In the genomic region with DNA sequence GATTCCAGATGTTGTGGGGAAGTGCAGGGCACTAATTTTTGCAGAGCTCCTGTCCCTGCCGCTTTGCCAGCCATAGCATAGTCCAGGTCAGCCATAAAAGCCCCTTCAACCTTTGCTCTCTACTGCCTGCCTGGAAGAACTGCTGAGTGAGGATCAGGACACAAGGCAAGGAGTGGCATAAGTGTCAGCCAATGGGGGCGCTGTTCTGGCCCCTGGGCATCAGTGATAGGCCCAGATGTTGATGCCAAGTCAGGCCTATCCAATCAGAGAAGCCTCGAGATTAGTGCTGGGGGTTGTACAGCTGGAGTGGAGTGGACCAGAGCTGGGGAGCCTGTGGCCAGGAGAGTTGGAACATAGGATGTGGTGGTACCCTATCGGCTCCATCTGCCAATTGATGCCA, we compare ENCODE assay signal across 9 mouse cellular contexts. TPM values are rescaled to one million over a fixed set of nuclear protein-coding genes. Genes with fewer than 3 reads are reported as not detected.
DNase-seq lines count a peak whose midpoint lies in the region; ATAC-seq and TF ChIP-seq lines count a peak whose summit lies in the region.
"Had no signal": no experiment of that assay in that cellular context is flagged by ENCODE, and none has a peak within 500 bp of the region (broad histone marks: within the 10 kb centered on the region; RNA-seq: fewer than 3 reads in every experiment).

No protein-coding gene starts in this region.

- H3K36me3 ChIP-seq in forebrain, embryonic 10.5 days (replicated peaks) = no peaks in the 10 kb centered on the region
- H3K36me3 ChIP-seq in forebrain, embryonic 16.5 days (ENCODE audit: control insufficient read depth, insufficient read depth) = no peaks in the 10 kb centered on the region
- H3K36me3 ChIP-seq in thymus, adult 2 months (ENCODE audit: control insufficient read depth, insufficient read depth, low read length) = no peaks in the 10 kb centered on the region
- H3K36me3 ChIP-seq in heart, embryonic 12.5 days = no peaks in the 10 kb centered on the region
- H3K36me3 ChIP-seq in midbrain, embryonic 15.5 days (replicated peaks) = no peaks in the 10 kb centered on the region

- no peak overlapping the region for H3K4me3 ChIP-seq in forebrain, embryonic 10.5 days
- no peak overlapping the region for H3K4me3 ChIP-seq in forebrain, embryonic 16.5 days (replicated peaks; ENCODE audit: low read length)
- no peak overlapping the region for H3K4me3 ChIP-seq in thymus, adult 2 months (ENCODE audit: control insufficient read depth, insufficient read depth, low read length)
- no peak overlapping the region for H3K4me3 ChIP-seq in heart, embryonic 12.5 days
- no peak overlapping the region for H3K4me3 ChIP-seq in midbrain, embryonic 15.5 days
- H3K4me3 ChIP-seq: liver, embryonic 15.5 days had no signal

- WGBS in forebrain, embryonic 10.5 days = 44% methylated on average over 4 of the region's 4 CpGs
- WGBS in forebrain, embryonic 16.5 days = 42% methylated on average over 4 of the region's 4 CpGs
- 72% methylated on average over 4 of the region's 4 CpGs for WGBS in thymus, adult 2 months
- 37% methylated on average over 4 of the region's 4 CpGs for WGBS in heart, embryonic 12.5 days
- 43% methylated on average over 4 of the region's 4 CpGs for WGBS in midbrain, embryonic 15.5 days

- H3K4me2 ChIP-seq in forebrain, embryonic 16.5 days (ENCODE audit: low read length) = no peak overlapping the region
- no peak overlapping the region for H3K4me2 ChIP-seq in heart, embryonic 12.5 days
- no peak overlapping the region for H3K4me2 ChIP-seq in midbrain, embryonic 15.5 days
- H3K4me2 ChIP-seq: liver, embryonic 15.5 days had no signal

- no peak for TF ChIP-seq CTCF in thymus, adult 2 months (IDR thresholded peaks at IDR 0.05; ENCODE audit: borderline replicate concordance, control insufficient read depth, extremely low read depth, insufficient read depth, low read length, poor library complexity)

- peaks cover 52% of the 10 kb centered on the region for H3K27me3 ChIP-seq in forebrain, embryonic 10.5 days (ENCODE audit: poor library complexity, severe bottlenecking)
- H3K27me3 ChIP-seq in forebrain, embryonic 16.5 days (replicated peaks; ENCODE audit: control insufficient read depth, insufficient read depth, low read length) = peaks cover 5% of the 10 kb centered on the region
- H3K27me3 ChIP-seq in thymus, adult 2 months (ENCODE audit: control insufficient read depth, insufficient read depth, low read length) = peaks cover 3% of the 10 kb centered on the region; the same call in 1 of the 2 replicates
- H3K27me3 ChIP-seq in heart, embryonic 12.5 days (replicated peaks) = peaks cover 33% of the 10 kb centered on the region
- H3K27me3 ChIP-seq in midbrain, embryonic 15.5 days (replicated peaks) = peaks cover 24% of the 10 kb centered on the region

- no peak for ATAC-seq in forebrain, embryonic 16.5 days
- no peak for ATAC-seq in heart, embryonic 12.5 days (ENCODE audit: insufficient number of reproducible peaks, low FRiP score)
- no peak for ATAC-seq in midbrain, embryonic 15.5 days (replicated peaks)

- peak; percentile 24 for DNase-seq in forebrain, embryonic 10.5 days (ENCODE audit: extremely low spot score, low spot score)
- DNase-seq in thymus, postnatal 14 days = peak; percentile 43
- DNase-seq in thymus, adult 2 months = no peak
- peak; percentile 57 for DNase-seq in kidney, postnatal 14 days
- DNase-seq in yolk sac, embryonic 10.5 days (ENCODE audit: low spot score) = peak; percentile 87

- no peaks in the 10 kb centered on the region for H3K9me3 ChIP-seq in forebrain, embryonic 10.5 days
- H3K9me3 ChIP-seq in forebrain, embryonic 16.5 days (ENCODE audit: control insufficient read depth, low read length) = no peaks in the 10 kb centered on the region
- no peaks in the 10 kb centered on the region for H3K9me3 ChIP-seq in heart, embryonic 12.5 days (replicated peaks)
- no peaks in the 10 kb centered on the region for H3K9me3 ChIP-seq in midbrain, embryonic 15.5 days
- H3K9me3 ChIP-seq: liver, embryonic 15.5 days had no signal

- no peak overlapping the region for H3K9ac ChIP-seq in forebrain, embryonic 16.5 days (replicated peaks; ENCODE audit: low read depth, low read length)
- no peak overlapping the region for H3K9ac ChIP-seq in heart, embryonic 12.5 days
- H3K9ac ChIP-seq in midbrain, embryonic 15.5 days = no peak overlapping the region
- H3K9ac ChIP-seq: liver, embryonic 15.5 days had no signal

- H3K27ac ChIP-seq in forebrain, embryonic 10.5 days = no peak overlapping the region
- no peak overlapping the region for H3K27ac ChIP-seq in forebrain, embryonic 16.5 days (ENCODE audit: low read length)
- H3K27ac ChIP-seq in thymus, adult 2 months (ENCODE audit: control insufficient read depth, insufficient read depth, low read length) = no peak overlapping the region
- no peak overlapping the region for H3K27ac ChIP-seq in heart, embryonic 12.5 days (ENCODE audit: poor library complexity, severe bottlenecking)
- H3K27ac ChIP-seq in midbrain, embryonic 15.5 days = no peak overlapping the region
- H3K27ac ChIP-seq: liver, embryonic 15.5 days had no signal

- TF ChIP-seq POLR2A in thymus, adult 2 months (IDR thresholded peaks at IDR 0.05; ENCODE audit: control insufficient read depth, extremely low read depth, insufficient read depth, low read length, poor library complexity) = no peak

- H3K4me1 ChIP-seq in forebrain, embryonic 10.5 days = peaks cover 31% of the 10 kb centered on the region
- peaks cover 12% of the 10 kb centered on the region for H3K4me1 ChIP-seq in forebrain, embryonic 16.5 days (replicated peaks; ENCODE audit: control insufficient read depth, insufficient read depth, low read length)
- H3K4me1 ChIP-seq in thymus, adult 2 months (replicated peaks; ENCODE audit: control insufficient read depth, insufficient read depth, low read length) = peaks cover 23% of the 10 kb centered on the region
- H3K4me1 ChIP-seq in heart, embryonic 12.5 days (replicated peaks) = peaks cover 5% of the 10 kb centered on the region; the same call in 1 of the 2 replicates
- H3K4me1 ChIP-seq in midbrain, embryonic 15.5 days = peaks cover 12% of the 10 kb centered on the region; the same call in 1 of the 2 replicates

RNA-seq across cellular contexts. Expression of gene Icosl, which starts 1.9 kb away (rescaled TPM):
- 2.6 and 2.9 TPM in 2 replicates for polyA plus RNA-seq in forebrain, embryonic 10.5 days (2016; fragmentation: Nextera tagmentation; extraction: Ambion mirVana)
- 0.38 and 0.82 TPM in 2 replicates for polyA plus RNA-seq in forebrain, embryonic 16.5 days (2015; fragmentation: Nextera tagmentation; extraction: Ambion mirVana)
- polyA plus RNA-seq in thymus, adult 2 months (2012; rRNA removed) = 23.1 and 26.5 TPM in 2 replicates
- polyA plus RNA-seq in heart, embryonic 12.5 days (2016; fragmentation: Nextera tagmentation; extraction: Ambion mirVana) = 1.5 and 1.6 TPM in 2 replicates
- polyA plus RNA-seq in midbrain, embryonic 15.5 days (2015; fragmentation: Nextera tagmentation; extraction: Ambion mirVana) = 0.48 and 0.84 TPM in 2 replicates

RNA-seq across cellular contexts. Expression of gene Aire, which starts 23.8 kb away (rescaled TPM):
- polyA plus RNA-seq in forebrain, embryonic 10.5 days (2016; fragmentation: Nextera tagmentation; extraction: Ambion mirVana) = 0.28 and 0.33 TPM in 2 replicates
- polyA plus RNA-seq in forebrain, embryonic 16.5 days (2015; fragmentation: Nextera tagmentation; extraction: Ambion mirVana) = 0.34 TPM in 1 of 2 replicates, not detected in the other
- 84.0 and 93.7 TPM in 2 replicates for polyA plus RNA-seq in thymus, adult 2 months (2012; rRNA removed)
- polyA plus RNA-seq in heart, embryonic 12.5 days (2016; fragmentation: Nextera tagmentation; extraction: Ambion mirVana) = 0.42 TPM in 1 of 2 replicates, not detected in the other
- polyA plus RNA-seq in midbrain, embryonic 15.5 days (2015; fragmentation: Nextera tagmentation; extraction: Ambion mirVana) = 0.06 and 0.37 TPM in 2 replicates
- polyA plus RNA-seq: liver, embryonic 15.5 days had no signal

RNA-seq across cellular contexts. Expression of gene Dnmt3l, which starts 25.5 kb away (rescaled TPM):
- polyA plus RNA-seq in forebrain, embryonic 10.5 days (2016; fragmentation: Nextera tagmentation; extraction: Ambion mirVana) = not detected in 2 replicates
- polyA plus RNA-seq in forebrain, embryonic 16.5 days (2015; fragmentation: Nextera tagmentation; extraction: Ambion mirVana) = not detected in 2 replicates
- 0.93 and 1.8 TPM in 2 replicates for polyA plus RNA-seq in thymus, adult 2 months (2012; rRNA removed)
- polyA plus RNA-seq in heart, embryonic 12.5 days (2016; fragmentation: Nextera tagmentation; extraction: Ambion mirVana) = not detected in 2 replicates
- polyA plus RNA-seq in midbrain, embryonic 15.5 days (2015; fragmentation: Nextera tagmentation; extraction: Ambion mirVana) = not detected in 2 replicates
- polyA plus RNA-seq: liver, embryonic 15.5 days had no signal

RNA-seq across cellular contexts. Expression of gene Pfkl, which starts 57.3 kb away (rescaled TPM):
- polyA plus RNA-seq in forebrain, embryonic 10.5 days (2016; fragmentation: Nextera tagmentation; extraction: Ambion mirVana) = 262 and 282 TPM in 2 replicates
- polyA plus RNA-seq in forebrain, embryonic 16.5 days (2015; fragmentation: Nextera tagmentation; extraction: Ambion mirVana) = 109 and 117 TPM in 2 replicates
- 81.2 and 93.7 TPM in 2 replicates for polyA plus RNA-seq in thymus, adult 2 months (2012; rRNA removed)
- 220 and 226 TPM in 2 replicates for polyA plus RNA-seq in heart, embryonic 12.5 days (2016; fragmentation: Nextera tagmentation; extraction: Ambion mirVana)
- 127 and 128 TPM in 2 replicates for polyA plus RNA-seq in midbrain, embryonic 15.5 days (2015; fragmentation: Nextera tagmentation; extraction: Ambion mirVana)

Comparison
In these comparisons a context has a peak if more than half of its experiments do, and no peak if none do; other contexts are left out.
1. RNA of gene Aire, which starts 23.8 kb away (polyA plus RNA-seq): 84.0 to 93.7 TPM in thymus, adult 2 months; 0.34 TPM in forebrain, embryonic 16.5 days, 0.28 to 0.33 TPM in forebrain, embryonic 10.5 days, 0.06 to 0.37 TPM in midbrain, embryonic 15.5 days and 0.42 TPM in heart, embryonic 12.5 days; every median in the first group is over 10 times any median in the second.